Mouse (Mus musculus): ENCODE measurements around the gene Pim3.

GRCm38 (mm10) chr15:88856613-88857012, 5.4 kb upstream of the Pim3 start:
- TF ChIP-seq CTCF (conservative IDR thresholded peaks at IDR 0.05; ENCODE audit: insufficient read depth, insufficient read length, low read depth, low read length) = no peak
- no peak for TF ChIP-seq POLR2A (IDR thresholded peaks at IDR 0.05; ENCODE audit: low read depth, low read length)
